Mouse (Mus musculus) skeletal muscle tissue, adult 2 months (tissue): ENCODE results near the gene Gm21885.
A peak's percentile ranks its signal among the peaks of the same experiment; 100 is the strongest.

Experiments used
- DNase-seq: peaks from one replicate; pipeline ENCODE4 v3.0.0-alpha.2; 2012; ENCODE audit warnings: low read depth, low spot score

Gene Gm21885

DNA sequence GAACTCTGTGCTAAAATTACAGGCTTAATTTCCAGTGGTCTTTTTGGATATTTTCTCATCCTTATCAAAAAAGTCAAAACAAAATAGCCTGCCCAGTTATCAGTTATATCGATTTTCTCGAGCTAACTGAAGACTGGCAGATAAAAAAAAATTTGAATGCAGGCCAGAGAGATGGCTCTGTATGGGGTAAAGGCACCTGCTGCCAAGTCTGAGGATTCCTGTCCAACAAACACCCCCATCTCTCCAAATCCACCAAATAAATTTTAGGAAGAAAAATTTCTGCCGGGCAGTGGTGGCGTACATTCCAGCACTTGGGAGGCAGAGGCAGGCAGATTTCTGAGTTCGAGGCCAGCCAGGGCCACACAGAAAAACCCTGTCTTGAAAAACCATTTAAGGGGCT, 36.4 kb downstream of the Gm21885 start:
- no peak for DNase-seq

DNA sequence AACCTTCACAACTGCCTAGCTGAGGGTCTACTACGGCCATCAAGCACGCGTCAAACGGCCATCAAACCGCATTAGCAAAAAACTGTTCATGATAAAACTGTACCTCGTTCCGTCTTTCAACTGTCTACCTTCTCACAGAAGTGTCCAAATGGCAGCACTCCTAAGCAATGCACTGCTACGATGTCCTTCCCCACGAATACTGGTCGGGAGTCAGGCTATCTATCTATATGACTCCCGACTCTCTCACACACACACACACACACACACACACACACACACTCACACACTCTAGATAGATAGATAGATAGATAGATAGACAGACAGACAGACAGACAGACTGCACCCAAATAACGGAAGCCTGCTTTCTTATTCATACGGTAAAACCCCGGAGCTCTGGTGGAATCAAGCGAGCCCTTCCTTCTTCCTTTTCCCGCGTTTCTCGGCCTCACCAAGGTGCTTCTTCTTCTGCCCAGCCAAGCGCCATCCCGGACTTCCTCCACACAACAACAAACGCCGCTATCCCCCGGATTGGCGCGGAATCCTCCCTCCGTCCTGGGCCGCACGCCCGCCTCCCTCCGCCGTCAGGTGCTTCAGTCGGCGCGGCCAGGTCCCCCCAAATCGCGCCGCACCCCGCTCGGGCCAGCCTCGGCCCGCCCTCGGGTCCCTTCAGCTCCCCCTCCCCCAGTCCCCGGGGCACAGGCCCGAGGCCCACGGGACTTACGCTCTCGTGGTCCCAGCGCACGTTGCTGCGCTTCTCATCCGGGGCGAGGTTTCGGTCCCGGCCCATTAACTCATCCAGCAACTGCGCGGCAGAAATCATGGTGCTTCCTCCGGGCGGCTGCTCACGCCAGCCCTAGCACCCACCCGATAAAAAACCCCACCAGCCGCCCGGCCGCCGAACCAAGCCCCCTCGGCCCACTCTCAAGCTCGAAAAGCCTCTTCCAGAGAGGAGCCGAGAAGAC, 39.6 kb downstream of the Gm21885 start:
- no peak for DNase-seq

DNA sequence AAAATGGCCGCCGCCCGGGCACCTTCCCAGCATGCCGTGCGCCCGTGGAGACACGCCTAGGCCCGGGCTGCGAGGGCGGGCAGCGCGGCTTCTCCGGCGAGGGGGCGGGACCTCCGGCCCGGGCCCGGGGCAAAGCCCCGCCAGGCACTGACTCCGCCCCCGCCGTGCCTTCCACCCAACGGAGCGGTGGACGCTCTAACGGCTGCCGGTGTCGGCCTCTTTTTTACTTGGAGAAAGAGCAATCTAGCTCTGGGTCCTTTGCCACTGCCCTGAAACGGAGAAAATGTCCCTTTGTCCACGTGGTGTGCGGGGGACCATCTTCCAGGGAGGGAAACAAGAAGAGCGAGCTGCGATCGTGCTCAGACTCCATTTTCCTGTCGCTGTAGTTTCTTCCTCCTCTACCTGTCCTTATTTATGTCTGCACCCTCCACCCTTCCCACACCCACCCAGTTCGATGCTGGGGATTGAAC, 40.3 kb downstream of the Gm21885 start, which contains the start of gene Luc7l3:
Gene Luc7l3 (minus strand): TSS at position 58 of the 470 bp plus-strand sequence.
- peak; percentile 88 for DNase-seq

DNA sequence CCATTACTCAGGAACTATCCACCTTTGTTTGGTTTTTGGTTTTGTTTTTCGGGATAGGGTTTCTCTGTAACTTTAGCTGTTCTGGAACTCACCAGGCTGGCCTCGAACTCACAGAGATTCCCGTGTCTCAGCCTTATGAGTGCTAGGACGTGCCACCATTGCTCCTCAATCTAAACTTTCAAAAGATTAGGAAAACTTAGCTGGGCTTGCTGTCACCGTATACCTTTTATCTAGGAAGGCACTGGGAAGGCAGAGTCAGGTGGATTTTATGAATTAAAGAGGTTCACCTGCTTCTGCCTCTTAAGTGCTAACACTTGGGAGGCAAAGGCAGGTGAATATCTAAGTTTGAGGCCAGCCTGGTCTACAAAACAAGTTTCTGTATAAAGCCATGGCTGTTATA, 41.0 kb downstream of the Gm21885 start:
- no peak for DNase-seq

DNA sequence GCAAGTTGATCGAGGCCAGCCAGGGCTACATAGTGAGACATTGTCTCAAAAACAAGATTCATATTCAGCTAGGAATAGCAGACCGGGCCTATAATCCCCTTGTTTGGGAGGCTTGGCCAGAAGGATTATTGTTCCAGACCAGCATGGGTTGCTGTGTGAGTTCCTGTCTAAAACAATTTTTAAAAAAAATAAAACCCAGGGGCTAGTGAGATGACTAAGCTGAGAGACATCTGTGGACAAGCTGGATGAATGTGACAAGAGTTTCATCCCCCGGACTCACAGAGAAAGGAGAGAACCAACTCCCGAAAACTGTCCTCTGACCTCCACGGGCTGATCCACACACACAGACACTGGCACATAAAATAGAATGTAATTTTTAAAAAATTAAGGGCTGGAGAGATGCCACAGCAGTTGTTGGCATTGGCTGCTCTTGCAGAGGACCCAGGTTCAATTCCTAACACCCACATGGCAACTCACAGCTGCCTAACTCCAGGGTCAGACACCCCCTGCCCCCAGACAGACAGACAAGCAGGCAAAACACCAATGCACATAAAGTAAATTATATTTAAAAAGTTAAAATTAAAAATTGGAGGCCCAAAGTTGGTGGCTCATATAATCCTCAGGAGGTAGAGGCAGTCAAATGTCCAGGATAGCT, 41.7 kb downstream of the Gm21885 start:
- DNase-seq, result no peak

DNA sequence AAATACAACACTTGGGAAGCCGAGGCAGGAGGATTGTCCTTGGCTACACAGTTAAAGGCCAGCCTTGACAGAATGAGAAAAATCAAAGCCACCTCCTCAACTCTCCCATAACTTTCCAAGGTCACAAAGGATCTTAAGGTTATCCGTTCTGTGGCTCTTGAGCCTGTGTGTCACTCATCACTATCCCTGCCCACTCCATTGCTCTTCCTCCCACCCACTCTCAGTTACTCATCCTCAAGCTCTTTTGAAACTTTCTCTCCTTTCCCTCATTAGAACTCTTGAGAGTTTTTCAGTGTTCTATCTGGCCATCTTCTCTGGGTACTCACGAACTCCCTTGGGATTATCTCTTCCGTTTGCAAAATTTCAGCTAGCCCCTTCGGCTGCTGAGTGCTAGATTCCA, 42.9 kb downstream of the Gm21885 start:
- no peak for DNase-seq

DNA sequence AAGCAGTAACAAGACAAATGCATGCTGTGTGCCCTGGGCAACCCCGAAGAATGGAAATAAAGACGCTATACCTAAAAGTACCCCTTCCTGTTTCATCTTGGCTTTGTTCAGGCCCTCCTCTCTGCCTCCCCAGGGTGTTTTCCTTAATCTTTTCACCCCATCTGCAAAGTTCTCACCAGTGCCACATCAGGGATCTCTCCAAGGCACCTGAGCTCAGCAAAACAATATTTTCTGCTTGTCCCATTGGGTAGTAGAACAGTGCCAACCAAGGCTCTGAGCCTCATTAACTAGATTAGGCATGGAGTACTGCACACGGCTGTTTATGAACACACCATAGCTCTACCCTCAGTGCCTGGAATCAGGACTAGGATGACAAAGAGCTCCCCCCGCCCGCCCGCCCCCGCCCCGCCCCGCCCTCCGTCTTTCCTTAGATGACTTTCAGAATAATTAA, 45.3 kb downstream of the Gm21885 start:
- DNase-seq, result no peak

DNA sequence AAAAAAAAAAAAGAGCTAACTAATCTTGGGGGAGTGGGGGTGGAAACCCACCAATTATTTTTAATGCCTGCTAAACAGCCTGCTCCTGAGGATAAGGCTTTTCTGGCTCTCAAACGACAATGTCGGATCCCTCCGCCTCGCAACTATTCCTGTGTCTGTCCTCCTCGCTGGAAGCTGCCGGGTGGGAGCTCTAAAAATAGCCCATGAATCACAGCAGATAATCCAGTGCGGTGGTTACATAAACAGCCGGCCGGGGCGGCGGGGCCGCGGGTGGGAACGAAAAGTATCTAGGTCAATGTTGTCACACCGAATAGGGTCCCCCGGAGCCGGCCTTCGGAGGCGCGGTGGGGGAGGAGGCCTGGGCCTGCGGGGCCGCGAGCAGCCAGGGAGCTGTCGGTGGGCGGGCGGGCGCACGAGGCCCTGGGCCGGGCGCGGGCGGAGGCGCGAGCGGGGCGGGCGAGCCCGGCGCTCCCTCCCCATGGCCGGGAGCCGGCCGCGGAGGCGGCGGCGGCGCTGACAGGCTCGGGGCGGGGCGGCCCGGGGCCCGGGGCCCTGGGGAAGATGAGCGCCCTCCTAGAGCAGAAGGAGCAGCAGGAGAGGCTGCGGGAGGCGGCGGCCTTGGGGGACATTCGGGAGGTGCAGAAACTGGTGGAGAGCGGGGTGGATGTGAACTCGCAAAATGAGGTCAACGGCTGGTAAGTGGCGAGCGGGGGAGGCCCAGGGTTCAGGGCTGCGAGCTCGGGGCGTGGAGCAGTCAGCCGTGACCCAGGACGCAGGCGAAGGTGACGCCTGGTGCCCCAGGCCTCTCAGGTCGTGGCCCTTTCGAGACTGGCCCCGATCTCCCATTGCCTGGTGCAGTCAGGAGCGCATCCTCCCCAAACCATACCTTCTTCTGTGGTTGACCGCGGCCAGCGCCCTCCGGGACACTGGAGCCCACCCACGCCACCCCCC, 46.3 kb downstream of the Gm21885 start, which contains the start of gene Ankrd40:
Gene Ankrd40 (plus strand): TSS at position 309 of the 951 bp plus-strand sequence.
- DNase-seq, result peak; percentile 96

DNA sequence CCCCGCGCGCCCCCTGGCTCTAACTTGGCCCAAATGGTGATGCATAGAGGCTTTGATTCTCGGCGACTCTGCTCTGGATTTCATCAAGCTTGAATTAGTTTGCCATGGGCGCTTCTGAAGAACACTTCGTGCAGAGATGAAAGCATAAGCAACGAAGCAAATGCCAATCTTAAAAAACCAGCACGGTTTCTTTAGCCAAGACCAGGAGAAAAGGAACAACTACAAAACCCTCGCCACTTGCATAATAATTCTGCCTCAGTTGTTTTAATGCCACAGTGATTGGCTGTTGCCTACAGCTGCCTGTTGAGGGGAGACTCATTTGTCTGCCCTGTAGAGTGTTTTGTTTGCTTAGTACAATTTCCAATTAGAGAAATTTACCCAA, 47.0 kb downstream of the Gm21885 start:
- DNase-seq, result no peak

DNA sequence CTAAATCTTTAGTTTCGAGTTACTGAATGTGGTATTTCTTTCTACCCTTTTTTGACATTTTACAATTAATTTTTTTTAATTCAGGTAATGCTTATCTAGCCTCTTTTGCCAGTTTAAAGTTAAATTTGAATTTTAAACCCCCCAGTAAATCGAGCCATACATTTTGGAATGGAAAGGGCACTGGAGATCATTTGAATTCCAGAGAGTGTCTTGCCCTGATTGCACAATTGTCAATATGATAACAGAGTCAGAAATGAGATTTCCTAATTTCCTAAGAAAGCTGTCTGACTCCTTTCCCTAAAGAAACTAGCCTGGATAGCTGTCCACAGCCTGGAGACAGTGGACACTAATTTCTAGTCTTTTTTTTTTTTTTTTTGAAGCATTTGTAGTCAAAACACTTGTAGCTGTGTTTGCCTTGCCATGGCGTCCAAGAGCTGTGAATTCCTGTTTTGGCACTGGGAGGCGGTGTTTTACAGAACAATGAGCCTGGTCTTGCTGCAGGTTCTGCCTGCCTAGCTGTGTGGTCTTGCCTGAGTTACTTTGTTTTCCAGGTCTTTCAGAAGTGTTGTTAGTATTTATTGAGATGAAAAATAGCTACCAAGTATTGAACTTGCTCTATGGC, 47.7 kb downstream of the Gm21885 start:
- no peak for DNase-seq

DNA sequence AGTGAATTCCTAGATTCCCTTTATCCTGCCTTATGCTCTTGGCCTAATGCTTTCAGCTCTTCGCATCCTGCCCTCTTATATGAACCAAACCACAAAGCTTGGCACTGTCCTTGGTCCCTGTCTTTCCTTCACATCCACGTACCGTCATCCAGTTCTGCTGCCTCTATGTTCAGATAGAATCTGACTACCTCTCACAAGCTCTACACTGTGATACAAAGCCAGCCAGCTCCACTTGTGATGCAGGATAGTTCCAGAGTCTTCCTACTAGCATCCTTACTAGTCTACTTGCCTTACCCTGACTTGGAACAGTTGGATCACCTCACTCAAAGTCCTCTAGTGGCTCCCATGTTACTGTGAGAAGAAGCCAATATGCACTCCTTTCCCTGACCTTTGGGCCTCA, 48.5 kb downstream of the Gm21885 start:
- DNase-seq, result no peak

DNA sequence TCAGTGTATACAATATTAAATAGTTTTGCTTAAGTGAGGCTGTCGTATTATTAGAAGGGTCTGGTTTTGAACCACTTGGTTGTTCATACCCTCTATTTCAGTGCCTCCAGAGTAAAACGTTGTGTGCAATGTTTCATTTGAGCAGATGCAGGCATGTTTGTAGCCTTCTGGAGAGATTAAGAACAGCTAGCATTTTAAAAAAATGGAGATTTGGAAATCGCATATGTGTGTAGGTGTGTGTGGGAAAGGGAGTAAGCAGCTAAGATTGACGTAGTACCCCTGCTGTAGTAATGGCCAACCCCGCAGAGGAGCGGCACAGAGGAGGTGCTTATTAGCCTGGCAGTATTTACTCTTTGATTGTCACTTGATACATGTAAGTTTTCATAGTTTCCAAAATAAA, 51.1 kb downstream of the Gm21885 start:
- no peak for DNase-seq

DNA sequence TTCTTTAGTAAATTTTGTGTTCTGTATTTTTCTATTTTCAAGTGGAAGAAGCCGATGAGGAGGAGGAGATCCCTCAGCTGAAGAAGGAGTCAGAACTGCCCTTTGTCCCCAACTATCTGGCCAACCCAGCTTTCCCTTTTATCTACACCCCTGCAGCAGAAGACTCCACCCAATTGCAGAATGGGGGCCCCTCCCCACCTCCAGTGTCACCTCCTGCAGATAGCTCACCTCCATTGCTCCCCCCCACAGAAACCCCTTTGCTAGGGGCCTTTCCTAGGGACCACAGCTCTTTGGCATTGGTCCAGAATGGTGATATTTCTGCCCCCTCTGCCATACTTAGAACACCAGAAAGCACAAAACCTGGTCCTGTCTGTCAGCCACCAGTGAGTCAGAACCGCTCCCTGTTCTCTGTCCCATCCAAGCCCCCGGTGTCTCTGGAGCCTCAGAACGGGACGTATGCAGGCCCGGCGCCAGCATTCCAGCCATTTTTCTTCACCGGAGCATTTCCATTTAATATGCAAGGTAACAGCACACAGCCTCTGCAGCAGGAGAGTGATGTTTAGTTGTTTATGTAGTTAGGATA, 52.8 kb downstream of the Gm21885 start:
- DNase-seq, result no peak
